Mouse (Mus musculus): ENCODE data around the gene Etl4.

DNA sequence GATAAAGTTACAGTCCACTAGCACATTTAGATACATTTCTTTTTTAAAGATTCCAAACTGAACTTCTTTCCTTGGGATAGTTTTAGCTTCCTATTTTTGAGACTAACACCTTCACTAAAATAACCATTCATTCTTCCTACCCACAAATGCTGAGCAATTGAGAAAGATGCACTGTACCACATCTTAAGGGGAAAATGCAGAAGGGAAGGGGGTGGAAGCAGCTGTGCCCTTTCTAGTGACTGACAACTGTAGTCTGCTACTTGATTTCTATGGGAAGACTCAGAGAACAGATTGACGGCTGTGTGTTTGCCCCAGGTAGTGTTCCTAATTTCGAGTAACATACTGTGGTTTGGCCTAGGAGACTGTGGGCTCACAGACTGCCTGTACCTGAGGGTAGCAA lies 372.3 kb downstream of the Etl4 start:
- TF ChIP-seq POLR2A (IDR thresholded peaks at IDR 0.05; ENCODE audit: insufficient read length, low read depth): no peak
- TF ChIP-seq SRF (IDR thresholded peaks at IDR 0.05; ENCODE audit: control insufficient read depth, insufficient read length, low read depth): no peak
- TF ChIP-seq MYOG (IDR thresholded peaks at IDR 0.05; ENCODE audit: control insufficient read depth in 1 of 3, insufficient read depth in 1 of 3, insufficient read length in 2 of 3, low read depth in 2 of 3): no peak
- TF ChIP-seq MAX (IDR thresholded peaks at IDR 0.05; ENCODE audit: low read depth): no peak
- no peak for TF ChIP-seq CEBPB (IDR thresholded peaks at IDR 0.05; ENCODE audit: insufficient read depth, poor library complexity, severe bottlenecking)
- no peak for TF ChIP-seq MYOD1 (IDR thresholded peaks at IDR 0.05; ENCODE audit: control insufficient read depth in 1 of 3, insufficient read length in 2 of 3, low read depth in 2 of 3)
- TF ChIP-seq REST (IDR thresholded peaks at IDR 0.05; ENCODE audit: insufficient read depth, insufficient read length): no peak
- TF ChIP-seq TCF12 (IDR thresholded peaks at IDR 0.05; ENCODE audit: insufficient read depth, poor library complexity, severe bottlenecking): no peak
- no peak for TF ChIP-seq E2F4 (IDR thresholded peaks at IDR 0.05; ENCODE audit: insufficient read depth)
- TF ChIP-seq USF1 (IDR thresholded peaks at IDR 0.05; ENCODE audit: low read depth): no peak
- TF ChIP-seq POLR2AphosphoS2 (IDR thresholded peaks at IDR 0.05; ENCODE audit: insufficient read length, low read depth): no peak

Measured in myocyte (in vitro differentiated cells).